Mouse (Mus musculus) kidney, embryonic 15.5 days (tissue): ENCODE data around the gene Ttc5. TPM values are rescaled to one million over a fixed set of nuclear protein-coding genes. Genes with fewer than 3 reads are reported as not detected.
"Not testable (repeated sequence)": the region's sequence is repeated elsewhere in the genome, so short reads cannot be mapped to it uniquely, and the experiment has no call there.

Experiments
- ATAC-seq: fragments of 200-750 bp; cut with Nextera tagmentation; replicated peaks from 2 replicates; pipeline ENCODE4 v1.8.0; 2017; ENCODE audit warnings: moderate TSS enrichment; ENCODE audit not compliant: low FRiP score
- H3K27ac ChIP-seq: fragments of 300-500 bp; sonication (generic); 2 replicates; pipeline ENCODE4 v1.5.1; 2015; ENCODE audit warnings: mild to moderate bottlenecking, inconsistent platforms
- H3K27me3 ChIP-seq: fragments of 300-500 bp; sonication (generic); 2 replicates; pipeline ENCODE4 v1.6.1; 2015; ENCODE audit warnings: inconsistent platforms
- H3K36me3 ChIP-seq: fragments of 300-500 bp; sonication (generic); 2 replicates; pipeline ENCODE4 v1.6.1; 2015; ENCODE audit warnings: inconsistent platforms
- H3K4me1 ChIP-seq: fragments of 300-500 bp; sonication (generic); 2 replicates; pipeline ENCODE4 v1.6.1; 2015; ENCODE audit warnings: inconsistent platforms
- H3K4me2 ChIP-seq: fragments of 300-500 bp; sonication (generic); 2 replicates; pipeline ENCODE4 v1.6.1; 2015; ENCODE audit warnings: moderate library complexity, mild to moderate bottlenecking, inconsistent platforms
- H3K4me3 ChIP-seq: fragments of 300-500 bp; sonication (generic); replicated peaks from 2 replicates; pipeline ENCODE4 v1.5.1; 2015; ENCODE audit warnings: mild to moderate bottlenecking, inconsistent platforms
- H3K9ac ChIP-seq: fragments of 300-500 bp; sonication (generic); 2 replicates; pipeline ENCODE4 v1.6.1; 2015; ENCODE audit warnings: mild to moderate bottlenecking, inconsistent platforms
- H3K9me3 ChIP-seq: fragments of 300-500 bp; sonication (generic); replicated peaks from 2 replicates; pipeline ENCODE4 v1.6.1; 2016; ENCODE audit warnings: inconsistent platforms
- WGBS: fragments of 180-500 bp; shearing (Covaris S2); methylation state at CpG from one replicate; pipeline ENCODE4 v1.1.7; 2015; ENCODE audit warnings: mixed read lengths; 5-methylcytosine and 5-hydroxymethylcytosine counted together
- polyA plus RNA-seq: library from polyadenylated mRNA; unstranded; fragments of >200 nt; fragmentation: Nextera tagmentation; extraction: Ambion mirVana; gene quantifications from 2 replicates; pipeline ENCODE4 v1.2.1, GENCODE M21; 2015

Ttc5 gene
- polyA plus RNA-seq, 1 experiment from 2014 or later = 78.5 TPM

DNA sequence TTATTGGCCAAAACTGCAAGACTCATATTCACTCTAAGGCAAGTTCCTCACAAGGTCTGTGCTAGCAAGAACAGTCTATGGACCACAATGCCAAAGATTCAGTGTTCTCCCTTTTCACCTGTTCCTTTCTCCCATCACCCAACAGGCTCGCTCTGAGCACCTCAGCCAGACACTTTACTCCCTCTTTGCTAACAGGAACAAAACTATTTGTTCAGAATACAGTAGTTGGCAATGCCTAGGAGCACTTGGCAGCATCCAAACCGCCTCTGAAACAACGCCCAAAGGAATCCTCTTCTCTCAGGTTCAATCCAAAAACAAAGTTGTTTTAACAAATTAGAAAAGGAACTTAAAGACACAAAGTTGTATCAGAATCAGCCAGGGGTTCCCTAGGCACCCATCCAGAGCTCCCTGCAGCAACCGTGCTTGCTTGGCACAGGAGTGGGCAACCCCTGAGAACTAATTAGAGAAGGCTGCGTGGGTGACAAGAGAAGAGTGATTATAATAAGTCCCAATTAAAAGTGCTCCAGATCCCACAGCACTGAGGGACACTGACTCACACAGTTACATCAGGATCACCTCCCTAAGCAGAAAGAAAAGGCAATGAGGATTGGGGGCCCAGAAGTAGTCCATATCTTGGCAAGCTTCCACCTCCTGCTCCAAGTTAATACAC is 26.8 kb downstream of the Ttc5 start:
- no peak overlapping the region for H3K4me3 ChIP-seq
- no peaks in the 10 kb centered on the region for H3K9me3 ChIP-seq
- no peak overlapping the region for H3K9ac ChIP-seq
- no peaks in the 10 kb centered on the region for H3K27me3 ChIP-seq
- H3K36me3 ChIP-seq = peaks cover 8% of the 10 kb centered on the region
- H3K4me2 ChIP-seq = no peak overlapping the region
- H3K27ac ChIP-seq = no peak overlapping the region
- 80% methylated on average over 5 of the region's 5 CpGs for WGBS
- no peaks in the 10 kb centered on the region for H3K4me1 ChIP-seq
- no peak for ATAC-seq

GRCm38 (mm10) chr14:50744994-50745393 is 40.3 kb downstream of the Ttc5 start, which contains the start of gene Olfr749:
Gene Olfr749 (minus strand): TSS chr14:50745094.
- Histone ChIP-seq H3K36me3 (no peaks in the 10 kb centered on the region), H3K27me3 (no peaks in the 10 kb centered on the region), H3K9me3 (no peaks in the 10 kb centered on the region), H3K4me2 (no peak within 1 kb of the TSS), H3K4me3 (no peak within 1 kb of the TSS), H3K4me1 (no peaks in the 10 kb centered on the region), H3K9ac (no peak within 1 kb of the TSS), H3K27ac (no peak within 1 kb of the TSS)
- ATAC-seq = no peak

DNA sequence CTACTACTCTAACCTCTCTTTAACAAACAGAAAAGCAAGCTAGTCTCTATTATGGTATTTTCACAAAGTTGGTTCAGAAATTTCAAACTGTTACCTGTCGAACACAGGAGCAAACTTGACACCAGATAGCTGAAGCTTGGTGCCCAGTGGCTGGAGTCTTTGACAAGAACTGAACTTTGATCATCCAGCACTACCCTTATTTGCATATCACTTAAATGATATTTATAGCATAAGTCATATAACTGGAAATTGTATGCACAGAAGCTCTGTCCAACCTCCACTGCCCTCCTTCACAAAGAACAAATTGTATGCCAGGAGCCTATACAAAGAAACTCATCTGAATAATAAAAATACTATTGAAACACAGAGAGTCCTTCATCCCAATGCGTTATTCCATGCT is 43.7 kb downstream of the Ttc5 start:
- no peaks in the 10 kb centered on the region for H3K9me3 ChIP-seq
- no peak for ATAC-seq
- H3K4me1 ChIP-seq = no peaks in the 10 kb centered on the region
- H3K27ac ChIP-seq = no peak overlapping the region
- 79% methylated on average over 2 of the region's 2 CpGs for WGBS
- H3K4me3 ChIP-seq = no peak overlapping the region
- H3K36me3 ChIP-seq = no peaks in the 10 kb centered on the region
- H3K9ac ChIP-seq = no peak overlapping the region
- no peaks in the 10 kb centered on the region for H3K27me3 ChIP-seq
- H3K4me2 ChIP-seq = no peak overlapping the region

DNA sequence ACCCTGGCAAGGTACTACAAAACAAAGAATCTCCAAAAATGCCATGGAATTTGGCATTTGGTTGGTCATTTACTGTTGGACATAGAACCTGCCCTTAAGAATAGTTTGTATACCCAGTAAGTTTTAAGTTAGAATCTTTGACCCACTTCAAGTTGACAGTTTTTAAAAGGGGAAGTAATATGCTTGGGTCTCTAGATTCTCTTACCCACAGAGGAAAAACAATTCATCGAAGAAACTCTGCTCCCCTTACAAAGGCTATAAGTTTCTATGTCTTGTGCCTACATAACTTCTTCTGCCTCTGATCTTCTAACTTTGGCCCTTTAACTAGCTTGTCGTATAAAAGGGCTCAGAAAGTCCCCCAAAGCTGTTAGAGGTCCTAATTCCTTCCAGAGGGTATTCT is 45.0 kb downstream of the Ttc5 start:
- Histone ChIP-seq H3K4me2 (no peak overlapping the region), H3K9me3 (no peaks in the 10 kb centered on the region), H3K27ac (no peak overlapping the region), H3K27me3 (no peaks in the 10 kb centered on the region), H3K36me3 (no peaks in the 10 kb centered on the region), H3K4me1 (no peaks in the 10 kb centered on the region), H3K4me3 (no peak overlapping the region), H3K9ac (no peak overlapping the region)
- ATAC-seq = no peak
- WGBS = 69% methylated on average over 2 of the region's 2 CpGs

- H3K36me3 ChIP-seq, H3K27ac ChIP-seq, H3K4me1 ChIP-seq, H3K9ac ChIP-seq, H3K4me3 ChIP-seq, H3K9me3 ChIP-seq, H3K4me2 ChIP-seq, ATAC-seq, H3K27me3 ChIP-seq: not testable (repeated sequence)
- WGBS = 70% methylated on average over 3 of the region's 4 CpGs
Observed at GRCm38 (mm10) chr14:50722371-50722770, 62.9 kb downstream of the Ttc5 start.

DNA sequence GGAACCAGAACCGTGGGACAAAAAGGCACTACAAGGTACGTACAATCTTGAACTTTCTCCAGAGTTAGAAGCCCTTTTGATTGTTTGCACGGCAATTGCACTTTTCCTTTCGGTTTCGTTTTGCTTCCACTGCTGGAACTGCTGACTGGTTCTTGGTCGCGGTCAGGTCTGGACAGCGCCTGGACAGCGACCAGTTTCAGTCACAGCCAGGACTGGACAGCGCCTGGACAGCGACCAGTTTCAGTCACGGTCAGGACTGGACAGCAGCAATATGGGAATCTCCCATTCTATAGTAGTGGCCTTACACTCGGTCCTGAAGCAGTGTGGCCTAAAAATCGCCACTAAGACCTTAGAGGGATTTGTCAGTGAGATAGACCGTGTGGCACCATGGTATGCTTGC is 65.4 kb downstream of the Ttc5 start:
- H3K9me3 ChIP-seq, H3K4me2 ChIP-seq, H3K4me3 ChIP-seq, ATAC-seq, H3K27ac ChIP-seq, H3K4me1 ChIP-seq, H3K9ac ChIP-seq, H3K27me3 ChIP-seq, H3K36me3 ChIP-seq: not testable (repeated sequence)
- 92% methylated on average over 15 of the region's 15 CpGs for WGBS

Other genes starting within 250 kb of the Ttc5 start
- not detected in 2 replicates for gene Olfr744, start 170.6 kb downstream of the Ttc5 start, polyA plus RNA-seq
- gene Olfr745, start 146.1 kb downstream of the Ttc5 start, polyA plus RNA-seq = not detected in 2 replicates
- gene Olfr746, start 138.4 kb downstream of the Ttc5 start, polyA plus RNA-seq = not detected in 2 replicates
- not detected in 2 replicates for gene Olfr747, start 92.3 kb downstream of the Ttc5 start, polyA plus RNA-seq
- not detected in 2 replicates for gene Olfr748, start 78.1 kb downstream of the Ttc5 start, polyA plus RNA-seq
- not detected in 2 replicates for gene Olfr749, start 40.4 kb downstream of the Ttc5 start, polyA plus RNA-seq
- not detected in 2 replicates for gene Ccnb1ip1, start 22.2 kb upstream of the Ttc5 start, polyA plus RNA-seq
- 64.9 and 65.6 TPM in 2 replicates for gene Parp2, start 22.3 kb upstream of the Ttc5 start, polyA plus RNA-seq
- gene Tep1, start 85.0 kb upstream of the Ttc5 start, polyA plus RNA-seq = 6.2 and 8.5 TPM in 2 replicates
- 0.19 TPM in 2 replicates for gene Klhl33, start 112.0 kb upstream of the Ttc5 start, polyA plus RNA-seq
- 166 and 173 TPM in 2 replicates for gene Osgep, start 139.4 kb upstream of the Ttc5 start, polyA plus RNA-seq
- 301 and 306 TPM in 2 replicates for gene Apex1, start 139.4 kb upstream of the Ttc5 start, polyA plus RNA-seq
- gene Pip4p1, start 145.3 kb upstream of the Ttc5 start, polyA plus RNA-seq = 49.5 and 53.9 TPM in 2 replicates
- gene Pnp, start 145.6 kb upstream of the Ttc5 start, polyA plus RNA-seq = 74.3 and 78.6 TPM in 2 replicates
- not detected in 2 replicates for gene Gm49342, start 159.0 kb upstream of the Ttc5 start, polyA plus RNA-seq
- 0.62 and 1.0 TPM in 2 replicates for gene Pnp2, start 170.5 kb upstream of the Ttc5 start, polyA plus RNA-seq
- not detected in 2 replicates for gene Rnase10, start 222.2 kb upstream of the Ttc5 start, polyA plus RNA-seq